Mouse (Mus musculus): ENCODE measurements around the gene Suds3. TPM values are rescaled to one million over a fixed set of nuclear protein-coding genes. Genes with fewer than 3 reads are reported as not detected.

The Suds3 gene
- polyA plus RNA-seq, 1 experiment: 65.2 TPM

- no peak for TF ChIP-seq GATA1 (IDR thresholded peaks at IDR 0.05; ENCODE audit: low read length)
Measured at GRCm38 (mm10) chr5:117108292-117108691, 7.6 kb downstream of the Suds3 start.

GRCm38 (mm10) chr5:117105761-117106160 lies 10.2 kb downstream of the Suds3 start:
- no peak for TF ChIP-seq GATA1 (IDR thresholded peaks at IDR 0.05; ENCODE audit: low read length)

- TF ChIP-seq GATA1 (IDR thresholded peaks at IDR 0.05; ENCODE audit: low read length): no peak
Measured at GRCm38 (mm10) chr5:117104329-117104728, 11.6 kb downstream of the Suds3 start.

GRCm38 (mm10) chr5:117103194-117103929 lies 12.6 kb downstream of the Suds3 start:
- TF ChIP-seq GATA1 (IDR thresholded peaks at IDR 0.05; ENCODE audit: low read length): no peak

- no peak for TF ChIP-seq GATA1 (IDR thresholded peaks at IDR 0.05; ENCODE audit: low read length)
Measured at GRCm38 (mm10) chr5:117099742-117100141, 16.2 kb downstream of the Suds3 start.

- TF ChIP-seq GATA1 (IDR thresholded peaks at IDR 0.05; ENCODE audit: low read length): no peak
Measured at GRCm38 (mm10) chr5:117099008-117099407, 16.9 kb downstream of the Suds3 start.

- no peak for TF ChIP-seq GATA1 (IDR thresholded peaks at IDR 0.05; ENCODE audit: low read length)
Measured at GRCm38 (mm10) chr5:117096716-117097115, 19.2 kb downstream of the Suds3 start.

- TF ChIP-seq GATA1 (IDR thresholded peaks at IDR 0.05; ENCODE audit: low read length): no peak
Measured at GRCm38 (mm10) chr5:117094431-117094830, 21.5 kb downstream of the Suds3 start.

GRCm38 (mm10) chr5:117089786-117090185 lies 26.1 kb downstream of the Suds3 start:
- no peak for TF ChIP-seq GATA1 (IDR thresholded peaks at IDR 0.05; ENCODE audit: low read length)

GRCm38 (mm10) chr5:117089147-117089546 lies 26.8 kb downstream of the Suds3 start:
- TF ChIP-seq GATA1 (IDR thresholded peaks at IDR 0.05; ENCODE audit: low read length): no peak

GRCm38 (mm10) chr5:117087718-117088117 lies 28.2 kb downstream of the Suds3 start:
- no peak for TF ChIP-seq GATA1 (IDR thresholded peaks at IDR 0.05; ENCODE audit: low read length)

- no peak for TF ChIP-seq GATA1 (IDR thresholded peaks at IDR 0.05; ENCODE audit: low read length)
Measured at GRCm38 (mm10) chr5:117069498-117069894, 46.4 kb downstream of the Suds3 start.

GRCm38 (mm10) chr5:117068808-117069497 lies 47.0 kb downstream of the Suds3 start:
- TF ChIP-seq GATA1 (IDR thresholded peaks at IDR 0.05; ENCODE audit: low read length): no peak

GRCm38 (mm10) chr5:117068181-117068580 lies 47.7 kb downstream of the Suds3 start:
- TF ChIP-seq GATA1 (IDR thresholded peaks at IDR 0.05; ENCODE audit: low read length): no peak

GRCm38 (mm10) chr5:117061251-117061650 lies 54.7 kb downstream of the Suds3 start:
- TF ChIP-seq GATA1 (IDR thresholded peaks at IDR 0.05; ENCODE audit: low read length): no peak

- no peak for TF ChIP-seq GATA1 (IDR thresholded peaks at IDR 0.05; ENCODE audit: low read length)
Measured at GRCm38 (mm10) chr5:117060484-117061130, 55.3 kb downstream of the Suds3 start.

Data from G1E-ER4 (cell line).